Mouse (Mus musculus) frontal cortex, adult 2 months (tissue): Measurements from ENCODE around the gene Fam71d. TPM values are rescaled to one million over a fixed set of nuclear protein-coding genes. Genes with fewer than 3 reads are reported as not detected.

ENCODE experiments used
- DNase-seq, 2 experiments: peaks; one replicate each; pipeline ENCODE4 v3.0.0; 2022; ENCODE audit warnings: low spot score in 1 of 2; ENCODE audit errors: extremely low spot score in 1 of 2
- polyA plus RNA-seq: library from polyadenylated mRNA; depleted of rRNA; stranded (reverse); fragments of >200 nt; gene quantifications from 2 replicates; pipeline ENCODE4 v1.2.3, GENCODE M21; 2012; rRNA removed

Fam71d gene
- polyA plus RNA-seq, 1 experiment: 0.60 TPM

DNA sequence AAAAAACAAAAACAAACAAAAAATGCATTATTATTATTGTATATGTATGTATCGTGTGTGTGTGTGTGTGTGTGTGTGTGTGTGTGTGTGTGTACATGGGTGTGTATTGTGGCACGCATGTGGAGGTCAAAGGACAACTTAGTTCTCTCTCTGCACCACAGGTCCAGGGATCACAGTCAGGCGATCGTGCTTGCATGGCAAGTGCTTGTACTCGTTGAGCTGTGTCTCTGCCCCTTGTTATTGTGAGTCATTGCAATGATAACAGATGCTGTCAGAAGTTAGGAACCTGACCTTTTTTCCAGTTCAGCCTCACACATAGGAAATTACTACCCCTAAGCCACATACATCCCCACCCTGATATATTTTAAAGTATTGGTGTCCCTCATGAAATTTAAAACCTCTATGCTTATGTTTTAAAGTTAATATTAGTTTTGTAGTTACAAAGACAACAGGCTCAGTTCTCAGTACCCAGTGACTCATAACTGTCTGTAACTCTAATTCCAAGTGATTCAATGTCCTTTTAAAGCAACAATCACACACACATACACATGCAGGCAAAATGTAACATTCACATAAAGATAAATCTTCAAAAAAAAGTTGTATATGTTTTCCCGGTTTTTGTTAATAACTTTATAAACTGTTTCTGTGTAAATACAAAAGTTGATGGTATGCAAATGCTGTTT lies 77.8 kb downstream of the Fam71d start:
- no peak for DNase-seq

DNA sequence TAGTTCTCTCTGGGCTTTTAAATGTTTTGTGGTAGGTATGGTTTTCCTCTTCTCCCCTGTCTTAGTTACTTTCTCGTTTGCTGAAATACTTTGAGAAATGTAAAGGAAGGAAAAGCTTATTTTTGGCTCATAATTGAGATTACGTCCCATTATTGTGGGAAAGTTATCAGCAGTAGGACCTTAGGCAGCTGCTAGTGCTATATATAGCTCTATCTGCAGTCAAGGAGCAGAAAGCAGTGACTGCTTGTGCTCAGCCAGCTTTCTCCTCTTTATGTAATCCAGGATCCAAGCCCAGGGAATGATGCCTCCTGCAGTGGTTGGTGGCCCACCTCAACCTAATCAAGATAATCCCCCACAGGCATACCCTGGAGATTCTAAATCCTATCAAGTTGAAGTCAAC lies 81.9 kb downstream of the Fam71d start:
- DNase-seq: no peak

DNA sequence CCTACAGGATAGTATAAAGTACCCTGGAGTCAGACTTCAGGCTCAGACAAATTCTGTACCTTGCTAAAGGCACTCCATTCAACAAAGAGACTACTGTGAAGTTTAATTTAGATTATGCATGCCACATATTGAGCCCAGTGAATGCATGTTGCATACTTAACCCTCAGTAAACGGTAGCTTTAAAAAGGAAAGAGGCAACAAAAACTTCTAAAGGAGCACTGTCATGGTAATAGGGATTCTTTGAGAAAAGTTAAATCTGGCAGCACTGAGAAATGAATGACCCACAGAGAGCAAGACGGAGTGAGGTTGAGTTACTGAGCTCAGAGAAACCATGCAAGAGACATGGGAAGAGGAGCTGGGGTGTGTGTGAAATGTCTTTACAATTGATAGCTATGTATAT lies 86.6 kb downstream of the Fam71d start:
- DNase-seq: no peak

DNA sequence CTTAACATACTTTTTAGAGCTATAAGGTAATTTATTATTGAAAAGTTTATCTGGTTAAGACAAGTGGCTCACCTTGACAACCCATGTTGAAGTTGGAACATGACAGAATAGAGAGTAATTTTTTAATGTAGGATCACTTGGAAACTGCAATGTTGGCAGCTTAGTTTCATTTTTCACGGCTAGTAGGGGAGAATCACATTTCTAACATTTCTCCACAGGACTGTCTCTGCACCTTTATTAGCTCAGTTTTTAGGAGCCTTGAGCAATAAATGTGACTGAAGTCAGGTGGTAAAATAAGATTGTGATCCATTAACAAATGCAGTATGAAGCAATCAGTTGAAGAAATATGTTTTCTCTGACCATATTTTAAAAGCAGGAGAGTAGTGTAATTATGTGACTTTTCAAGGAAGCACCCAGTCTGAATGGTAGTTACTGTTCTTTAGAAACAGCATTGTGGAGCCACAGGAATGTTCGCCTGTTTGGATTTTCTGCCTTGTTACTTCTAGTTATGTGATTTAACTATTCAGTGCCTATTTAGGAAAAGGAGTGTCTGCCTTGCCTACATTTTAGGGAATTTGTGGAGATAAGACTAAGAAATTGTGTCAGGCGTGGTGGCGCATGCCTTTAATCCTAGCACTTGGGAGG lies 87.2 kb downstream of the Fam71d start:
- no peak for DNase-seq

Other genes with a start within 250 kb of the Fam71d start
- 10.0 and 11.4 TPM in 2 replicates for gene Mpp5, start 57.4 kb downstream of the Fam71d start, polyA plus RNA-seq
- gene Atp6v1d, start 170.1 kb downstream of the Fam71d start, polyA plus RNA-seq: 215 and 242 TPM in 2 replicates
- gene Eif2s1, start 170.3 kb downstream of the Fam71d start, polyA plus RNA-seq: 24.2 and 30.1 TPM in 2 replicates
- 0.14 and 0.17 TPM in 2 replicates for gene Plek2, start 215.4 kb downstream of the Fam71d start, polyA plus RNA-seq